In genomic region chr11:59208153-59208831, GRCm38 (mm10) we compare ENCODE assay signal across 8 mouse cellular contexts. TPM values are rescaled to one million over a fixed set of nuclear protein-coding genes. Genes with fewer than 3 reads are reported as not detected.
DNase-seq lines count a peak whose midpoint lies in the region; ATAC-seq lines count a peak whose summit lies in the region.

TSS of gene 2310033P09Rik (plus strand) at chr11:59208321.

- H3K9me3 ChIP-seq in forebrain, embryonic 10.5 days, result no peaks in the 10 kb centered on the region
- no peaks in the 10 kb centered on the region for H3K9me3 ChIP-seq in heart, embryonic 14.5 days (ENCODE audit: control insufficient read depth, low read length)
- H3K9me3 ChIP-seq in liver, embryonic 12.5 days (replicated peaks), result no peaks in the 10 kb centered on the region

- H3K36me3 ChIP-seq in forebrain, embryonic 10.5 days (replicated peaks), result peaks cover 76% of the 10 kb centered on the region
- H3K36me3 ChIP-seq in heart, embryonic 14.5 days (ENCODE audit: control insufficient read depth, insufficient read depth, low read length), result peaks cover 76% of the 10 kb centered on the region
- peaks cover 77% of the 10 kb centered on the region for H3K36me3 ChIP-seq in liver, embryonic 12.5 days
- peaks cover 12% of the 10 kb centered on the region for H3K36me3 ChIP-seq in splenic B cell, adult 2 months (ENCODE audit: control insufficient read depth, insufficient read depth, low read length, poor library complexity, severe bottlenecking)

- peak; percentile 76 for ATAC-seq in heart, embryonic 14.5 days (ENCODE audit: insufficient number of reproducible peaks, insufficient read depth, low FRiP score, low read depth)
- peak; percentile 80 for ATAC-seq in liver, embryonic 12.5 days

- peak within 1 kb of the TSS; percentile 92 for H3K4me3 ChIP-seq in forebrain, embryonic 10.5 days
- H3K4me3 ChIP-seq in heart, embryonic 14.5 days (ENCODE audit: control insufficient read depth in 1 of 2, insufficient read depth in 1 of 2, low read depth in 1 of 2, low read length in 2 of 2), result peak within 1 kb of the TSS; percentile 75 to 79
- peak within 1 kb of the TSS; percentile 94 for H3K4me3 ChIP-seq in liver, embryonic 12.5 days

- peak within 1 kb of the TSS; percentile 90 for H3K9ac ChIP-seq in heart, embryonic 14.5 days (ENCODE audit: low read length)
- H3K9ac ChIP-seq in liver, embryonic 12.5 days, result peak within 1 kb of the TSS; percentile 80

- peak within 1 kb of the TSS; percentile 95 for H3K27ac ChIP-seq in forebrain, embryonic 10.5 days
- H3K27ac ChIP-seq in heart, embryonic 14.5 days (replicated peaks in 1 of 2; ENCODE audit: control insufficient read depth in 1 of 2, insufficient read depth in 1 of 2, low read depth in 2 of 2, low read length in 2 of 2), result peak within 1 kb of the TSS; percentile 88 to 93
- peak within 1 kb of the TSS; percentile 89 for H3K27ac ChIP-seq in liver, embryonic 12.5 days

- H3K4me1 ChIP-seq in forebrain, embryonic 10.5 days, result peaks cover 31% of the 10 kb centered on the region
- H3K4me1 ChIP-seq in heart, embryonic 14.5 days (ENCODE audit: control insufficient read depth in 2 of 2, insufficient read depth in 2 of 2, low read length in 2 of 2), result peaks cover 2 to 18% of the 10 kb centered on the region in 2 experiments; a peak in 3 of 4 replicates
- peaks cover 49% of the 10 kb centered on the region for H3K4me1 ChIP-seq in liver, embryonic 12.5 days

- H3K4me2 ChIP-seq in heart, embryonic 14.5 days (ENCODE audit: low read length), result peak within 1 kb of the TSS; percentile 75
- peak within 1 kb of the TSS; percentile 94 for H3K4me2 ChIP-seq in liver, embryonic 12.5 days

- peak; percentile 84 to 86 for DNase-seq in CD8-positive naive resting alpha-beta T cell, adult 2 months (ENCODE audit: low read depth in 2 of 2, low spot score in 2 of 2)
- peak; percentile 87 for DNase-seq in c-Kit-positive CD71-negative TER-119-negative erythroid progenitor cells, embryonic 14.5 days (ENCODE audit: low read depth)
- peak; percentile 91 for DNase-seq in forebrain, embryonic 10.5 days (ENCODE audit: extremely low spot score, low spot score)
- DNase-seq in kidney, postnatal 14 days, result peak; percentile 95
- peak; percentile 97 for DNase-seq in naive thymus-derived CD4-positive, alpha-beta T cell, adult 2 months (ENCODE audit: low read depth)
- DNase-seq in splenic B cell, adult 2 months (ENCODE audit: low read depth, low spot score), result peak; percentile 99

- H3K27me3 ChIP-seq in forebrain, embryonic 10.5 days (ENCODE audit: poor library complexity, severe bottlenecking), result no peaks in the 10 kb centered on the region
- no peaks in the 10 kb centered on the region for H3K27me3 ChIP-seq in heart, embryonic 14.5 days (ENCODE audit: control insufficient read depth, insufficient read depth, low read length)
- no peaks in the 10 kb centered on the region for H3K27me3 ChIP-seq in liver, embryonic 12.5 days (replicated peaks)
- H3K27me3 ChIP-seq in splenic B cell, adult 2 months (ENCODE audit: control insufficient read depth, insufficient read depth, low read length, poor library complexity, severe bottlenecking), result no peaks in the 10 kb centered on the region

- WGBS in forebrain, embryonic 10.5 days, result under 1% methylated on average over 67 of the region's 67 CpGs
- under 1% methylated on average over 67 of the region's 67 CpGs for WGBS in heart, embryonic 14.5 days
- WGBS in liver, embryonic 12.5 days (ENCODE audit: insufficient replicate concordance), result under 1% methylated on average over 67 of the region's 67 CpGs

RNA-seq across cellular contexts. Expression of gene 2310033P09Rik, which starts in this region (rescaled TPM):
- 44.8 and 46.8 TPM in 2 replicates for polyA plus RNA-seq in forebrain, embryonic 10.5 days (2016; fragmentation: Nextera tagmentation; extraction: Ambion mirVana)
- polyA plus RNA-seq in heart, embryonic 14.5 days (2014; fragmentation: Nextera tagmentation; extraction: Ambion mirVana), result 20.0 and 22.1 TPM in 2 replicates
- polyA plus RNA-seq in liver, embryonic 12.5 days (2016; fragmentation: Nextera tagmentation; extraction: Ambion mirVana), result 25.1 and 26.6 TPM in 2 replicates

Comparison
In these comparisons a context has a peak if more than half of its experiments do, and no peak if none do; other contexts are left out.
1. Peak in every context shown above with its lines: DNase-seq, ATAC-seq, H3K4me3 ChIP-seq and H3K27ac ChIP-seq.